Mouse (Mus musculus) ES-Bruce4 (cell line): ENCODE results near the gene Hoxb3.

ENCODE experiments used
- CTCF ChIP-seq: IDR thresholded peaks from one replicate; pipeline ENCODE4 v1.8.1; 2011; ENCODE audit warnings: low read depth, low read length
- EP300 ChIP-seq: IDR thresholded peaks from 2 replicates; pipeline ENCODE4 v1.6.1; 2011; ENCODE audit warnings: low read depth, low read length; ENCODE audit not compliant: insufficient read depth

- no peak for TF ChIP-seq CTCF
- no peak for TF ChIP-seq EP300
Measured at GRCm38 (mm10) chr11:96351312-96351711, 28.2 kb downstream of the Hoxb3 start.
